Mouse (Mus musculus): Measurements from ENCODE around the gene Npcd. TPM values are rescaled to one million over a fixed set of nuclear protein-coding genes. Genes with fewer than 3 reads are reported as not detected.

Gene Npcd
- total and polyA plus RNA-seq, 3 experiments, result not detected

DNA sequence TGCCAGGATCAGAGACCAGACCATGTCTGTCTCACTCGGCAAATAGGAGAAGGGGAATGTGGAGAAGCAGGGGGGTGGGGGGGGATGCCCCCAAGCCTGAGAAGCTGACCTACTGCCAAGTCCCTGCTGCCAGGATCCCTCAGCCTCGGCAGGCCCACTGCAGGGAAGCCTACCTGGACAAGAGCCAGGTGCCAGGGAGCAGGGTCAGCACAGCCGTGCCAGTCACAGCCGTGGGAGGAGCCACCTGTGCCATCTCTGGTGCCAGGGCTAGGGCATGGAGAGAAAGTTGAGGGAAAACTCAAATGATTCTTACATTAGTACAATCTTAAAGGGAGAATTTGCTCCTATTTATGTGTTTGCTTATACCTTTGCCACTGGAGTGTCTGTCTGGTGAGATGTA is 31.7 kb downstream of the Npcd start:
- Histone ChIP-seq H3K36me3 (replicated peaks) (no peaks in the 10 kb centered on the region), H3K27me3 (ENCODE audit: insufficient read depth, low read length) (peaks cover 12% of the 10 kb centered on the region), H3K4me3 (ENCODE audit: low read depth, low read length) (no peak overlapping the region), H3K9me3 (replicated peaks) (peaks cover 9% of the 10 kb centered on the region), H3K4me1 (ENCODE audit: insufficient read depth, low read depth, low read length) (no peaks in the 10 kb centered on the region)
- TF ChIP-seq TAL1 (conservative IDR thresholded peaks at IDR 0.05; ENCODE audit: low read depth, low read length), result no peak
- no peak for TF ChIP-seq GATA2 (IDR thresholded peaks at IDR 0.05; ENCODE audit: borderline replicate concordance, low read depth, low read length)
- TF ChIP-seq CTCF (IDR thresholded peaks at IDR 0.05; ENCODE audit: low read depth, low read length), result no peak
- no peak for TF ChIP-seq GATA1 (IDR thresholded peaks at IDR 0.05; ENCODE audit: borderline replicate concordance, low read length)
- no peak for TF ChIP-seq POLR2AphosphoS5 (IDR thresholded peaks at IDR 0.05; ENCODE audit: insufficient replicate concordance, low read depth, low read length)
- DNase-seq (ENCODE audit: low spot score), result no peak
- no peak for ATAC-seq (ENCODE audit: extremely low read depth, insufficient number of reproducible peaks, low FRiP score, poor library complexity, severe bottlenecking)

DNA sequence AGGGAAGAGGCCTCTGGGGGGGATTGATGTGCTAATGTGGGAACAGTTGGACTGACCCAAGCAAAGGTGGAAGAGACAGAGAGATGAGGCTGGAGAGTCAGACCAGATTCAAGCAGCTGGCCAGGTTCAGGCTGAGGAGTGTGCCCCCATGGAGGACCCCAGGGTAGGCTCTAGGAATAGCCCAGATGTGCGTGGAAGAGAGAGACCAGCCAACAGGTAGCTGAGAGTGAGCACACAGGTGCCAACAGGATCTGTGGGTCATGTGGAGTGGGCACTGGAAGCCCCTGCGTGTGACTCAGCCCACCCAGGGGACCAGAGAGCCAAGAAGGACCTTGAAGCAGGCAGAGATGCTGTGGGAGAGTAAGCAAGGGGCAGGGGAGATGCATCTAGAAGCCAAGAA is 32.4 kb downstream of the Npcd start:
- no peaks in the 10 kb centered on the region for H3K36me3 ChIP-seq (replicated peaks)
- no peaks in the 10 kb centered on the region for H3K4me1 ChIP-seq (ENCODE audit: insufficient read depth, low read depth, low read length)
- DNase-seq (ENCODE audit: low spot score) (no peak), ATAC-seq (ENCODE audit: extremely low read depth, insufficient number of reproducible peaks, low FRiP score, poor library complexity, severe bottlenecking) (no peak)
- TF ChIP-seq POLR2AphosphoS5 (IDR thresholded peaks at IDR 0.05; ENCODE audit: insufficient replicate concordance, low read depth, low read length) (no peak), TAL1 (conservative IDR thresholded peaks at IDR 0.05; ENCODE audit: low read depth, low read length) (no peak), CTCF (IDR thresholded peaks at IDR 0.05; ENCODE audit: low read depth, low read length) (no peak)
- H3K27me3 ChIP-seq (ENCODE audit: insufficient read depth, low read length), result peaks cover 9% of the 10 kb centered on the region; the same call in 1 of the 2 replicates
- no peak overlapping the region for H3K4me3 ChIP-seq (ENCODE audit: low read depth, low read length)
- H3K9me3 ChIP-seq (replicated peaks), result peaks cover 9% of the 10 kb centered on the region

DNA sequence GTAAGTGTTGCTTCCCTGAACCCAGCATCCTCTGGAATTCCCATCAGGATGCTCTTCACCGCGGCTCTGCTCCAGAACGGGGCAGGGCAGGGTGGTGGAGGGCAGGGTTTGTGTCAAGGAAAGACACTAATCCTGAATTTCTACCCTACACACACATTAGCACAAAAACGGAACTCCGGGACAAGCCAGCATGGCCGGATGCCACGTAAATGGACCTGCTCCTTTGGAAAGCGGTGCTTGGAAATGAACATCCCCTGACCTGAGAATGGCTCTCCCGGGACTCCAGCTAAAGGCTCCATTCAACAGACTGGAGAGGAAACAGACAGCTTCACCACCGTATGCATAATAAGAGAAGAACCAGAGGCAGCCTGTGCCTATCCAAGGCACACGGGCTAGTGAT is 33.3 kb downstream of the Npcd start:
- no peak for DNase-seq (ENCODE audit: low spot score)
- H3K9me3 ChIP-seq (replicated peaks), result peaks cover 9% of the 10 kb centered on the region

DNA sequence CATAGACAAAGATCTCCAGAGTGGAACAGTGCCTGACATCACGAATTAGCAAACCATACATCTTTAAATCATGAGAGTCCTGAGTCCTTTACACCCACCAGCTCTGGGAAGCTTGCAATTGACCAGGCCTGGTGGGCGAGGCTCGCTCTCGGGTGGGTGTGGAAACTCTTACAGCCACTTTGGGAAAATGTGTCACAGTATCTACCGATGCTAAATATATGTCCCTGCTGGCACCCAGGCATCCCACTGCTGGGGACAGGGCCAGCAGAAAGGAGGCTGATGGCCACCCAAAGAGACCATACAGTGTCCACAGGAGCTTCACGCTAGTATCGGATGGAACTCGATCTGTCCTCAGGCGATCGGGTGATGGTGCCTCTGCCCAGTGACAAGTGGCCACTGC is 35.4 kb downstream of the Npcd start:
- Histone ChIP-seq H3K9me3 (replicated peaks) (peaks cover 1% of the 10 kb centered on the region), H3K4me1 (ENCODE audit: insufficient read depth, low read depth, low read length) (no peaks in the 10 kb centered on the region), H3K4me3 (ENCODE audit: low read depth, low read length) (no peak overlapping the region), H3K36me3 (replicated peaks) (no peaks in the 10 kb centered on the region), H3K27me3 (ENCODE audit: insufficient read depth, low read length) (peaks cover 7% of the 10 kb centered on the region; the same call in 1 of the 2 replicates)
- no peak for DNase-seq (ENCODE audit: low spot score)
- no peak for TF ChIP-seq TAL1 (conservative IDR thresholded peaks at IDR 0.05; ENCODE audit: low read depth, low read length)
- TF ChIP-seq POLR2AphosphoS5 (IDR thresholded peaks at IDR 0.05; ENCODE audit: insufficient replicate concordance, low read depth, low read length), result no peak
- TF ChIP-seq GATA1 (IDR thresholded peaks at IDR 0.05; ENCODE audit: borderline replicate concordance, low read length), result no peak
- TF ChIP-seq CTCF (IDR thresholded peaks at IDR 0.05; ENCODE audit: low read depth, low read length), result no peak
- no peak for TF ChIP-seq GATA2 (IDR thresholded peaks at IDR 0.05; ENCODE audit: borderline replicate concordance, low read depth, low read length)
- ATAC-seq (ENCODE audit: extremely low read depth, insufficient number of reproducible peaks, low FRiP score, poor library complexity, severe bottlenecking), result no peak

More for the DNA sequence above, 33.3 kb downstream of the Npcd start:
- Histone ChIP-seq H3K27me3 (ENCODE audit: insufficient read depth, low read length) (peaks cover 9% of the 10 kb centered on the region; the same call in 1 of the 2 replicates), H3K4me1 (ENCODE audit: insufficient read depth, low read depth, low read length) (no peaks in the 10 kb centered on the region), H3K36me3 (replicated peaks) (no peaks in the 10 kb centered on the region), H3K4me3 (ENCODE audit: low read depth, low read length) (no peak overlapping the region)
- ATAC-seq (ENCODE audit: extremely low read depth, insufficient number of reproducible peaks, low FRiP score, poor library complexity, severe bottlenecking), result no peak
- TF ChIP-seq GATA2 (IDR thresholded peaks at IDR 0.05; ENCODE audit: borderline replicate concordance, low read depth, low read length) (no peak), CTCF (IDR thresholded peaks at IDR 0.05; ENCODE audit: low read depth, low read length) (no peak), POLR2AphosphoS5 (IDR thresholded peaks at IDR 0.05; ENCODE audit: insufficient replicate concordance, low read depth, low read length) (no peak), GATA1 (IDR thresholded peaks at IDR 0.05; ENCODE audit: borderline replicate concordance, low read length) (no peak), TAL1 (conservative IDR thresholded peaks at IDR 0.05; ENCODE audit: low read depth, low read length) (no peak)

DNA sequence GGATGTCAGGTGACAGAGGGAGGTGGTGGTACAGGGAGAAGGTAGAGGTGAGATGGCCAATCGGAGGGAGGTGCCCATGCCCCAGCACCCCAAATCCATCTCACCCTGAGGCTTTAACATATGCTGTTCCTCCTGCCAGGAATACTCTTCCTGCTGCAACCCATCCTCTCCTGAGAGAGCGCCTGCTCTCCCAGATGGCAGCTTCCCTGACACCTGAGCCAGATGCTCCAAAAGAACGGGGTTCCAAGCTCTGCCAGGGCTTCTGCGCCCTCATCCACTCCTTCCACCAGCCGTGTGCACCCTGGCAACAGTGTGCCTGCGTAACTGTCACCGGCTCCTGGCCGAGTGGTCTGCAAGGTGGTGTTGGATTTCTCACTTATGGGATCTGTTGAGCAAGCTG is 36.4 kb downstream of the Npcd start:
- Histone ChIP-seq H3K4me1 (ENCODE audit: insufficient read depth, low read depth, low read length) (no peaks in the 10 kb centered on the region), H3K9me3 (replicated peaks) (no peaks in the 10 kb centered on the region), H3K4me3 (ENCODE audit: low read depth, low read length) (no peak overlapping the region), H3K27me3 (ENCODE audit: insufficient read depth, low read length) (peaks cover 7% of the 10 kb centered on the region; the same call in 1 of the 2 replicates), H3K36me3 (replicated peaks) (no peaks in the 10 kb centered on the region)
- DNase-seq (ENCODE audit: low spot score) (no peak), ATAC-seq (ENCODE audit: extremely low read depth, insufficient number of reproducible peaks, low FRiP score, poor library complexity, severe bottlenecking) (no peak)
- TF ChIP-seq CTCF (IDR thresholded peaks at IDR 0.05; ENCODE audit: low read depth, low read length) (no peak), POLR2AphosphoS5 (IDR thresholded peaks at IDR 0.05; ENCODE audit: insufficient replicate concordance, low read depth, low read length) (no peak), TAL1 (conservative IDR thresholded peaks at IDR 0.05; ENCODE audit: low read depth, low read length) (no peak), GATA1 (IDR thresholded peaks at IDR 0.05; ENCODE audit: borderline replicate concordance, low read length) (no peak), GATA2 (IDR thresholded peaks at IDR 0.05; ENCODE audit: borderline replicate concordance, low read depth, low read length) (no peak)

DNA sequence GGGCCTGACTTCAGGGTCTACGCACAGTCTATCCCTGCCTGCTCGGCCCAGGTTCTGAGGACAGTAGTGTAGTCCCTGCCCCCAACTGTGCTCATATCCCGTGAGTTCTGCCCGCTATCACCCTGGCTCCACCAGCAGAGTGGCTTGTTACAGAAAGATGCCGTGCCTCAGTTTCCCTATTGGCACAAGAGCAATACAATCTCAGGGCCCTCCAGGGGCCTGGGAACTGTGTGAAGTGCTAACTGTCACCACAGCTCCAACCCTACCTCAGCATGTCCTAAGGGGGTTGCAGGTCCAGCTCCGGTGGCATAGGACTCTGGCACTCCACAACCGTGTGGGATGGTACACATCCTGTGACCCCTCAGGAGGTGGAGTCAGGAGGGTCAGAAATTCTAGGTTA is 36.9 kb downstream of the Npcd start:
- no peak for ATAC-seq (ENCODE audit: extremely low read depth, insufficient number of reproducible peaks, low FRiP score, poor library complexity, severe bottlenecking)
- no peak overlapping the region for H3K4me3 ChIP-seq (ENCODE audit: low read depth, low read length)
- no peaks in the 10 kb centered on the region for H3K36me3 ChIP-seq (replicated peaks)
- no peaks in the 10 kb centered on the region for H3K4me1 ChIP-seq (ENCODE audit: insufficient read depth, low read depth, low read length)
- no peaks in the 10 kb centered on the region for H3K9me3 ChIP-seq (replicated peaks)
- H3K27me3 ChIP-seq (ENCODE audit: insufficient read depth, low read length), result peaks cover 7% of the 10 kb centered on the region; the same call in 1 of the 2 replicates
- DNase-seq (ENCODE audit: low spot score), result no peak
- TF ChIP-seq POLR2AphosphoS5 (IDR thresholded peaks at IDR 0.05; ENCODE audit: insufficient replicate concordance, low read depth, low read length) (no peak), GATA1 (IDR thresholded peaks at IDR 0.05; ENCODE audit: borderline replicate concordance, low read length) (no peak), GATA2 (IDR thresholded peaks at IDR 0.05; ENCODE audit: borderline replicate concordance, low read depth, low read length) (no peak), TAL1 (conservative IDR thresholded peaks at IDR 0.05; ENCODE audit: low read depth, low read length) (no peak), CTCF (IDR thresholded peaks at IDR 0.05; ENCODE audit: low read depth, low read length) (no peak)

Data from G1E (cell line).